Mouse (Mus musculus): ENCODE measurements around the gene Dock3. TPM values are rescaled to one million over a fixed set of nuclear protein-coding genes. Genes with fewer than 3 reads are reported as not detected.

Dock3 gene
- 1 to 10 TPM; 3.8 to 7.5 TPM for total RNA-seq (2023)

DNA sequence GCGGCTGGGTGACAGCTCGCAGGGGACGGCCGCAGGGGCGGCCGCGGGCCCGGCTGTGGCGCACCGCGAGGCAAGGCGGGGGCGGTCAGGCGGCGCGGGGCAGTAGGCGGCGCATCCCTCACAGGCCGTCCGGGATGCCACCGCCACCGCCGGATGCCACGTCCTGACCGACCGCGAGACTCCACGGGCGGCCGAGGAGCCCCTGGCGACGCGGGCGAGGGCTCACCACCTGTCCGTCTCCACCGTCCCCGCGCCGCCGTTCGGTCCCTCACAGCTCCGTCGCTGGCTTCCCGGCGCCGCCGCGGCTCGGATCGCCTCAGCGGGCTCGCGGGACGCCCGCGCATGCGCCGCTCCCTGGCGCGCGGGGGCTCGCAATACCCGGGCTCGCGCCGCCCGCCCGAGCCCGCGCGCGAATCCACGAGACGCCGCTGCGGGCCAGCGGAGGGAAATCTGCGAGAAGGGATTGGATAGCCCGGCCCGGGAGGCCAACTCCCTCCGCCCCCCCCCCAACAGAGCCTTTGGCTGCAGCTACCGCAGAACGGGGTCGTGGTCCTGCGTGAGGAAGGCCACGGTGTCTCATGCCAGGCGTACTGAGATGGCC lies at the start of gene Dock3:
Dock3 (minus strand) TSS at position 371 of the 601 bp plus-strand sequence.

DNA sequence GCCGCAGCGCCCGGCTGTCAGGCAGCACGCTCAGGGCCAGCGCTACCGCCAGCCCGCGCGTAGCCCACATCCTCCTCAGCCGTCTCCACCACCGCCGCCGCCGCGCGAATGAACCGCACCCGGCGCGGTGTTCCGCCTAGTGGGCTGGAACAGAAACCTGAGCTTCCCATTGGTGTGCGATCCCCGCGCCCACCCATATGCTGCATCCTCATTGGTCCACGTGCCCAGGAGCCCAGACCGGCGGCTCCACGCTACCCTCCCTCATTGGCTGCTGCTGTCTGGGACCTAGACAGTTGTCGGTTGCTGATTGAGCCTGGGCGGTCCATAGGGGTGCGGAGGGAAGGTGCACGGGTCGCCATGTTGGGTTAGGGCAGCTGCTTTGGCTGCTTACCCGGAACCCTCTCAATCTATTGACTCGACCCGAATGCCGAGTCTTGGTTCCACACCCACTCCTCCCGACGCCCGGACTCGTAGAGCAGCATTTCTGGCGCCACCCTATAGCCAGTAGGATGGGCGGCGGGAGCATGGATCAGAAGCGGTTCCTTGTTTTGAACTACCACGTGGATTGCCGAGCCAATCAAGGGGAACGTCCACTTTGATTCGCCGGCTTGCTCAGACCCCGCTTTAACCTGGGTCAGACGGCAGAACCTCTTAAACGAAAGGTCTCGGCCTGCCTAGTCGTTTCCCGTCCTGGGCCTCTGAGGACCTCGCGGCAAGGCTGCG lies 339.7 kb downstream of the Dock3 start, which contains the start of gene Manf:
Manf (minus strand) TSS at position 151 of the 723 bp plus-strand sequence.

DNA sequence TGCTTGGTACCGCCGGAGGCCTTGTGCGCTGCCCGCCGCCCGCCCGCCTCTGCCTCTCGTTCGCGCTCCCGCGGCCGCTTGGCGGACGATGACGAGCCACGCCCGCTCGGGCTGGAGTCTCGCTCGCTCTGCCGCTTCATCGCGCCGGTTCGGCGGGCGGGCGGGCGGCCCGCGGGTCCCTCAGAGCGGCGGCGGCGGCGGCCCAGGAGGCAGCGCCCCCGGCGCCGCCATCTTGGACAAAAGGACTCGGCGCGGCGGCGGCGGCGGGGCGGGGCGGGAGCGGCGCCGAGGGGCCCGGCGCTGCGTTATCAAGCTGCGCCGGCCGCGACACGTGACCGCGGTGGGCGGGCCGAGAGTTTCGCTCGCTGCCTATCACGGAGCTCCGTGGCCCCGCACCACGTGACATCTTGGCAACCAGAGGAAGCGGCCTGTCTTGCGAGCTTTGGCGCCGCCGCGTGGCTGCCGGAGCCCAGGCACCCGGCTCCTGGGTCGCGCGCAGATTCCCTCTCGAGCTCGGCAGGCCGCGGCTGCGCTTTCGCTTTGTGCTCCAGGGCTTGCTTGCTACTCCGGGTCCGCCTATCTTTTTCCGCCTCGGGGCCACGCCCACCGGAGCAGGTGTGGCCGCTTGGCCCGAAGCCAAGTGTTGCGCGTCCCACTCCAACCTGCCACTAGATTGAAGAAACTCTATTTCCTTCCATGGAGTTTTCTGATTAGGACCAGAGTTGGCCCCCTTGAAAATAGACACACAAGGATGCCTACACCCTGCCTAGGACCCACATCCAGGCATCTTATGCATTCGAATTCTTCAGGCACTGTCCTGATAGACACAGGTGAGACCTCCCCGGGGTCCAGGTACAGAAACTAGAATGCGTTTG lies 344.6 kb downstream of the Dock3 start, which contains the start of gene Rbm15b:
Rbm15b (minus strand) TSS at position 601 of the 875 bp plus-strand sequence.

Other genes with a start within 250 kb of the Dock3 start
- gene Mapkapk3, start 58.0 kb upstream of the Dock3 start, total RNA-seq (2023): 100 to 1,000 TPM; 125 to 133 TPM
- gene Cish, start 64.1 kb upstream of the Dock3 start, total RNA-seq (2023): 1 to 10 TPM; 2.6 to 4.1 TPM
- gene Hemk1, start 106.4 kb upstream of the Dock3 start, total RNA-seq (2023): 1 to 10 TPM; 6.0 to 7.2 TPM
- gene 6430571L13Rik, start 108.7 kb upstream of the Dock3 start, total RNA-seq (2023): under 1 TPM in 1 of 2 experiments, not detected in 1; 0.20 TPM
- under 1 TPM; 0.20 to 0.22 TPM for gene Cacna2d2, start 167.7 kb upstream of the Dock3 start, total RNA-seq (2023)

Measured in neutrophil, adult 83 days (primary cell).